Mouse (Mus musculus) CH12.LX (cell line): ENCODE results near the gene Fan1. TPM values are rescaled to one million over a fixed set of nuclear protein-coding genes. Genes with fewer than 3 reads are reported as not detected.

Source experiments
- DNase-seq: peaks from one replicate; pipeline ENCODE4 v3.0.0-alpha.2; 2013; ENCODE audit errors: extremely low read depth
- H3K27ac ChIP-seq: 2 replicates; pipeline ENCODE4 v1.5.1; 2012; ENCODE audit warnings: low read depth, mild to moderate bottlenecking, control low read depth, moderate library complexity; ENCODE audit not compliant: insufficient read depth
- H3K27me3 ChIP-seq: replicated peaks from 2 replicates; pipeline ENCODE3; 2012; ENCODE audit warnings: inconsistent platforms
- H3K36me3 ChIP-seq, 2 experiments: replicated peaks in 1 of 2; 2 replicates each; pipeline versions ENCODE3 to v1.6.1; 2012; ENCODE audit warnings: inconsistent platforms in 1 of 2, low read length in 1 of 2, mild to moderate bottlenecking in 1 of 2, mixed read lengths in 1 of 2, moderate library complexity in 1 of 2; ENCODE audit not compliant: control insufficient read depth in 1 of 2, insufficient read depth in 1 of 2
- H3K4me1 ChIP-seq, 2 experiments: 2 replicates each; pipeline ENCODE4 v1.6.1; 2012; ENCODE audit warnings: inconsistent platforms in 1 of 2, moderate library complexity in 1 of 2; ENCODE audit not compliant: insufficient read depth in 2 of 2, control insufficient read depth in 1 of 2
- H3K4me2 ChIP-seq: 2 replicates; pipeline ENCODE4 v1.6.1; 2012; ENCODE audit warnings: low read depth, mild to moderate bottlenecking, control low read depth; ENCODE audit not compliant: poor library complexity, insufficient read depth, severe bottlenecking
- H3K4me3 ChIP-seq, 3 experiments: fragments of 150-350 bp in 1 of 3; sonication (generic) in 1 of 3; replicated peaks in 1 of 3; 2 replicates each; pipeline versions ENCODE3 to v1.5.1; 2011 to 2012; ENCODE audit warnings: low read depth in 2 of 3, low read length in 2 of 3, mild to moderate bottlenecking in 2 of 3, moderate library complexity in 2 of 3, control low read depth in 1 of 3, improper control_type of control experiment in 1 of 3, inconsistent platforms in 1 of 3, mixed read lengths in 1 of 3; ENCODE audit not compliant: poor library complexity in 1 of 3
- H3K79me2 ChIP-seq: replicated peaks from 2 replicates; pipeline ENCODE4 v1.6.1; 2012; ENCODE audit warnings: mild to moderate bottlenecking, moderate library complexity; ENCODE audit not compliant: control insufficient read depth, poor library complexity, insufficient read depth, severe bottlenecking; ENCODE audit errors: extremely low read depth
- H3K9ac ChIP-seq: 2 replicates; pipeline ENCODE4 v1.6.1; 2012; ENCODE audit warnings: low read depth, mild to moderate bottlenecking, control low read depth, moderate library complexity; ENCODE audit not compliant: insufficient read depth
- H3K9me3 ChIP-seq: replicated peaks from 2 replicates; pipeline ENCODE3; 2012; ENCODE audit warnings: low read length, inconsistent platforms, mixed read lengths
- BHLHE40 ChIP-seq: IDR thresholded peaks from 2 replicates; pipeline ENCODE4 v1.6.1; 2011; ENCODE audit warnings: mild to moderate bottlenecking, low read depth, low read length, improper control_type of control experiment
- CHD1 ChIP-seq: IDR thresholded peaks from 2 replicates; pipeline ENCODE4 v1.6.1; 2012; ENCODE audit warnings: low read depth, low read length, improper control_type of control experiment, inconsistent platforms
- CHD2 ChIP-seq: IDR thresholded peaks from 2 replicates; pipeline ENCODE4 v1.6.1; 2011; ENCODE audit warnings: low read length, improper control_type of control experiment
- CTCF ChIP-seq, 2 experiments: IDR thresholded peaks in 1 of 2; conservative IDR thresholded peaks in 1 of 2; 2 replicates each; pipeline ENCODE4 v1.5.1; 2011 to 2012; ENCODE audit warnings: low read depth in 2 of 2, low read length in 2 of 2, improper control_type of control experiment in 1 of 2, inconsistent platforms in 1 of 2, mild to moderate bottlenecking in 1 of 2, moderate library complexity in 1 of 2
- E2F4 ChIP-seq: IDR thresholded peaks from 2 replicates; pipeline ENCODE4 v1.6.1; 2011; ENCODE audit warnings: low read depth, low read length, improper control_type of control experiment; ENCODE audit not compliant: insufficient replicate concordance
- ETS1 ChIP-seq: conservative IDR thresholded peaks from 2 replicates; pipeline ENCODE4 v1.6.1; 2012; ENCODE audit warnings: low read depth, mild to moderate bottlenecking, inconsistent platforms, low read length, improper control_type of control experiment, moderate library complexity
- GABPA ChIP-seq: IDR thresholded peaks from 2 replicates; pipeline ENCODE4 v1.6.1; 2012; ENCODE audit warnings: low read depth, low read length, improper control_type of control experiment, inconsistent platforms; ENCODE audit not compliant: insufficient replicate concordance
- HCFC1 ChIP-seq: IDR thresholded peaks from 2 replicates; pipeline ENCODE4 v1.6.1; 2012; ENCODE audit warnings: low read depth, mild to moderate bottlenecking, inconsistent platforms, low read length, improper control_type of control experiment
- IRF4 ChIP-seq: IDR thresholded peaks from 2 replicates; pipeline ENCODE4 v1.6.1; 2014; ENCODE audit warnings: low read depth, mild to moderate bottlenecking, inconsistent platforms, low read length, improper control_type of control experiment
- JUN ChIP-seq: IDR thresholded peaks from 2 replicates; pipeline ENCODE4 v1.6.1; 2011; ENCODE audit warnings: low read depth, mild to moderate bottlenecking, low read length, improper control_type of control experiment, moderate library complexity; ENCODE audit not compliant: insufficient read depth
- JUND ChIP-seq: conservative IDR thresholded peaks from 2 replicates; pipeline ENCODE4 v1.6.1; 2011; ENCODE audit warnings: low read depth, low read length, improper control_type of control experiment
- KAT2A ChIP-seq: IDR thresholded peaks from 2 replicates; pipeline ENCODE4 v1.6.1; 2012; ENCODE audit warnings: low read length, improper control_type of control experiment, inconsistent platforms; ENCODE audit not compliant: insufficient replicate concordance
- MAX ChIP-seq: IDR thresholded peaks from 2 replicates; pipeline ENCODE4 v1.6.1; 2011; ENCODE audit warnings: low read length, improper control_type of control experiment
- MAZ ChIP-seq: IDR thresholded peaks from 2 replicates; pipeline ENCODE4 v1.6.1; 2012; ENCODE audit warnings: low read depth, mild to moderate bottlenecking, inconsistent platforms, low read length, improper control_type of control experiment, moderate library complexity
- MEF2A ChIP-seq: IDR thresholded peaks from 2 replicates; pipeline ENCODE4 v1.6.1; 2014; ENCODE audit warnings: low read depth, mild to moderate bottlenecking, inconsistent platforms, low read length, improper control_type of control experiment, borderline replicate concordance
- MYC ChIP-seq: IDR thresholded peaks from 2 replicates; pipeline ENCODE4 v1.6.1; 2011; ENCODE audit warnings: low read depth, mild to moderate bottlenecking, improper control_type of control experiment, low read length
- NELFE ChIP-seq: IDR thresholded peaks from 2 replicates; pipeline ENCODE4 v1.6.1; 2011; ENCODE audit warnings: low read depth, low read length, improper control_type of control experiment
- NRF1 ChIP-seq: IDR thresholded peaks from 2 replicates; pipeline ENCODE4 v1.6.1; 2014; ENCODE audit warnings: low read depth, mild to moderate bottlenecking, inconsistent platforms, low read length, improper control_type of control experiment, moderate library complexity
- POLR2A ChIP-seq: IDR thresholded peaks from 2 replicates; pipeline ENCODE4 v1.6.1; 2011; ENCODE audit warnings: low read depth, mild to moderate bottlenecking, improper control_type of control experiment, low read length
- POLR2AphosphoS2 ChIP-seq: IDR thresholded peaks from 2 replicates; pipeline ENCODE4 v1.6.1; 2011; ENCODE audit warnings: low read depth, low read length, improper control_type of control experiment
- RAD21 ChIP-seq: IDR thresholded peaks from 2 replicates; pipeline ENCODE4 v1.6.1; 2011; ENCODE audit warnings: low read depth, mild to moderate bottlenecking, low read length, improper control_type of control experiment, moderate library complexity
- RCOR1 ChIP-seq: conservative IDR thresholded peaks from 2 replicates; pipeline ENCODE4 v1.6.1; 2012; ENCODE audit warnings: low read depth, mild to moderate bottlenecking, inconsistent platforms, low read length, improper control_type of control experiment
- SMC3 ChIP-seq: IDR thresholded peaks from 2 replicates; pipeline ENCODE4 v1.6.1; 2011; ENCODE audit warnings: low read depth, low read length, improper control_type of control experiment
- TBP ChIP-seq: conservative IDR thresholded peaks from 2 replicates; pipeline ENCODE4 v1.6.1; 2011; ENCODE audit warnings: low read depth, low read length, improper control_type of control experiment
- UBTF ChIP-seq: IDR thresholded peaks from 2 replicates; pipeline ENCODE4 v1.6.1; 2012; ENCODE audit warnings: low read depth, mild to moderate bottlenecking, inconsistent platforms, low read length, improper control_type of control experiment, moderate library complexity
- USF2 ChIP-seq: conservative IDR thresholded peaks from 2 replicates; pipeline ENCODE4 v1.6.1; 2011; ENCODE audit warnings: low read depth, low read length, improper control_type of control experiment
- ZKSCAN1 ChIP-seq: IDR thresholded peaks from 2 replicates; pipeline ENCODE4 v1.6.1; 2012; ENCODE audit warnings: low read depth, inconsistent platforms, low read length, improper control_type of control experiment, borderline replicate concordance
- ZMIZ1 ChIP-seq: IDR thresholded peaks from 2 replicates; pipeline ENCODE4 v1.6.1; 2012; ENCODE audit warnings: low read depth, mild to moderate bottlenecking, inconsistent platforms, low read length, improper control_type of control experiment
- ZNF384 ChIP-seq: IDR thresholded peaks from 2 replicates; pipeline ENCODE4 v1.6.1; 2012; ENCODE audit warnings: low read depth, low read length, improper control_type of control experiment, inconsistent platforms
- dilution Hi-C: fragments of 300-500 bp; cut with MboI; formaldehyde crosslinking; loops from 2 replicates; pipeline ENCODE4 v1.14.3; 2020; ENCODE audit warnings: low sequenced_read_pairs; ENCODE audit not compliant: extremely low pct_unique_long_range_greater_than_20kb, extremely low pct_ligation_motif_present
- in situ Hi-C: fragments of 300-500 bp; cut with MboI; formaldehyde crosslinking; loops from 3 replicates; pipeline ENCODE4 v1.14.3; 2019; ENCODE audit warnings: low sequenced_read_pairs, low pct_ligation_motif_present, low pct_unique_long_range_greater_than_20kb, mixed read lengths
- polyA plus RNA-seq: library from polyadenylated mRNA; unstranded; fragments of >175 nt; gene quantifications from 2 replicates; pipeline ENCODE4 v1.2.1, GENCODE M21; 2012; ENCODE audit warnings: low read depth; ENCODE audit not compliant: insufficient read length
- total RNA-seq, 2 experiments: library from RNA; depleted of rRNA; stranded (reverse); fragments of 300-350 nt in 1 of 2; fragments of >200 nt in 1 of 2; gene quantifications; 2 replicates each; pipeline ENCODE4 v1.2.3; 2012 to 2014

Fan1 gene
- total and polyA plus RNA-seq, 3 experiments: 2.6 to 4.6 (median 3.6) TPM

DNA sequence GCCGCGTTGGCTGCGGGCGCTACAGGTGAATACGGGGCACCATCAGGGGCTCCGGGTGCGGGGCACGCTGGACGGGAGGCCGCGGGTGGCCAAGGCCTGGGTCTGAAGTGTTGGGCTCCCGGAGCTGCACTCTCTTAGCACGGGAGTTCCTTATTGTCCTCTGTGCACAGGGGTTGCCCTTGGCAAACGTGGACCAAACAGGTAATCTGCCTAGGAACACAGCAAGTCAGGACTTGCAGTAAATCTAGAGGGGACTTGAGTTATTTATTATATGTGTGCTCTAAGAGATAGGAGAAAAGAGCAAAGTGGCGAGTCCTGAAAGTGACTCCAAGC is 18.9 kb upstream of the Fan1 start:
- Histone ChIP-seq H3K27ac (no peak overlapping the region), H3K79me2 (peaks cover 32% of the 10 kb centered on the region), H3K4me3 (peak overlapping the region; percentile 58 to 91 (median 77)), H3K9ac (peak overlapping the region; percentile 83), H3K36me3 (peaks cover 9 to 20% of the 10 kb centered on the region in 2 experiments), H3K27me3 (no peaks in the 10 kb centered on the region), H3K4me1 (peaks cover 2 to 23% of the 10 kb centered on the region in 2 experiments; a peak in 2 of 4 replicates), H3K4me2 (peak overlapping the region; percentile 86), H3K9me3 (no peaks in the 10 kb centered on the region)
- dilution Hi-C loops: no loop called here
- TF ChIP-seq HCFC1: no peak
- no peak for TF ChIP-seq SMC3
- 0 out of 2 replicates have a peak, but pooled peaks have one; percentile 7 for TF ChIP-seq NELFE
- no peak for TF ChIP-seq ZNF384
- 0 out of 2 replicates have a peak, but pooled peaks have one; percentile 17 for TF ChIP-seq MAZ
- no peak for TF ChIP-seq IRF4
- no peak for TF ChIP-seq RAD21
- TF ChIP-seq ZMIZ1: peak; percentile 72; the same call in 1 of the 2 replicates
- TF ChIP-seq MYC: no peak
- no peak for TF ChIP-seq RCOR1
- no peak for TF ChIP-seq NRF1
- TF ChIP-seq E2F4: no peak
- in situ Hi-C loops: no loop called here
- no peak for DNase-seq

DNA sequence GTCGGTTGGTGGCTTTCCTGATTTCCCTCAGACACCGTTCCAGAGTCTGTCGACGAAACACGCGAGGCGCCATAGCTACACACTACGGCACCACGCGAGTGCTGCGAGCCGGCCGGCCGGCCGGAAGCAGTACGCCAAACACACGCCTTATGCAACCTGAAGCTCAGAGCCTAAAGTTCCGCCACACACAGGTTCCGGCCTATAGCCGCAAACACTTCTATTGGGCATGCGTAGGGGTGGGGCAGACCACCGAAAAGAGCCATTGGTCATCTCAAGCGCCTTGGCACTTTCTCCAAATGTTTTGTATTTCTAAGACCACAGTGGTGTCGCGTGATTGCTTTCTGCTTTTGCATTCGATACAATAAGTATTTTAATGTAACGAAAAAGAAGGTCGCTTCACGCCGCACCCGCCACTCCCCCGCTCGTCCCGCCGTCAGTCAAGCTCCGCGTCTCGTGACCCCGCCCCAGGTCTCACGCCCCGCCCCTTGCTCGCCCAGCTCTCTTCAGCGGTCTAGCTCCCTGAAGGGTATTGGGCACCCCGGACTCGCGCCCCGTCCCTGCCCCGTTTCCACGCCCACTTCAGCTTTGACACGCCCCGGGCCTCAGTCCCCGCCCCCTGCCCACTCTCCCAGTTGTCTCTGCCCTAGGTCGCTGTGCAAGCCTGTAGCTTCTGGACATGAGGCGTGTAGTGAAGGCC is 18.4 kb upstream of the Fan1 start, which contains the start of the genes Mphosph10 and Mcee:
Gene Mphosph10, minus strand, starts transcription at position 147 of the 697 bp plus-strand sequence.
Gene Mcee, plus strand, starts transcription at position 486 of the 697 bp plus-strand sequence.
- dilution Hi-C loops: no loop called here
- H3K79me2 ChIP-seq: peaks cover 32% of the 10 kb centered on the region
- H3K9me3 ChIP-seq: no peaks in the 10 kb centered on the region
- 0 out of 2 replicates have a peak within 1 kb of the TSS, but pooled peaks have one; percentile 14 for H3K27ac ChIP-seq
- H3K27me3 ChIP-seq: no peaks in the 10 kb centered on the region
- peak within 1 kb of the TSS; percentile 77 to 99 (median 91) for H3K4me3 ChIP-seq
- H3K4me2 ChIP-seq: peak within 1 kb of the TSS; percentile 86
- peaks cover 9 to 24% of the 10 kb centered on the region in 2 experiments for H3K36me3 ChIP-seq
- in situ Hi-C loops: no loop called here
- H3K9ac ChIP-seq: peak within 1 kb of the TSS; percentile 83
- peak; percentile 94 for DNase-seq
- peaks cover 2 to 23% of the 10 kb centered on the region in 2 experiments; a peak in 2 of 4 replicates for H3K4me1 ChIP-seq
- no peak for TF ChIP-seq JUN
- TF ChIP-seq KAT2A: peak; percentile 81; the same call in 1 of the 2 replicates
- TF ChIP-seq UBTF: no peak
- peak; percentile 47; the same call in 1 of the 2 replicates for TF ChIP-seq IRF4
- TF ChIP-seq TBP: peak; percentile 94
- TF ChIP-seq ETS1: peak; percentile 26; the same call in 1 of the 2 replicates
- TF ChIP-seq BHLHE40: peak; percentile 48
- TF ChIP-seq ZMIZ1: no peak; the same call in 1 of the 2 replicates
- peak; percentile 94 for TF ChIP-seq POLR2A
- peak; percentile 67; the same call in 1 of the 2 replicates for TF ChIP-seq MEF2A
- no peak for TF ChIP-seq E2F4
- no peak for TF ChIP-seq ZKSCAN1
- TF ChIP-seq MAX: peak; percentile 96
- TF ChIP-seq CTCF (conservative IDR thresholded peaks at IDR 0.05 in 1 of 2, IDR thresholded peaks at IDR 0.05 in 1 of 2; ENCODE audit: low read depth in 2 of 2, low read length in 2 of 2): no peak
- no peak for TF ChIP-seq CHD2
- TF ChIP-seq USF2: no peak; the same call in 1 of the 2 replicates
- no peak for TF ChIP-seq ZNF384
- no peak for TF ChIP-seq CHD1
- no peak for TF ChIP-seq RCOR1
- peak; percentile 94 for TF ChIP-seq NELFE
- TF ChIP-seq JUND: no peak
- no peak for TF ChIP-seq SMC3
- TF ChIP-seq RAD21: no peak
- TF ChIP-seq MAZ: no peak
- no peak; the same call in 1 of the 2 replicates for TF ChIP-seq GABPA
- TF ChIP-seq POLR2AphosphoS2: peak; percentile 85; the same call in 1 of the 2 replicates
- TF ChIP-seq HCFC1: peak; percentile 89
